Mouse (Mus musculus): ENCODE data around the gene 9130213A22Rik. TPM values are rescaled to one million over a fixed set of nuclear protein-coding genes. Genes with fewer than 3 reads are reported as not detected.
A peak's percentile ranks its signal among the peaks of the same experiment; 100 is the strongest.

The 9130213A22Rik gene
- polyA plus RNA-seq, 1 experiment from 2014 or later = 0.13 TPM

DNA sequence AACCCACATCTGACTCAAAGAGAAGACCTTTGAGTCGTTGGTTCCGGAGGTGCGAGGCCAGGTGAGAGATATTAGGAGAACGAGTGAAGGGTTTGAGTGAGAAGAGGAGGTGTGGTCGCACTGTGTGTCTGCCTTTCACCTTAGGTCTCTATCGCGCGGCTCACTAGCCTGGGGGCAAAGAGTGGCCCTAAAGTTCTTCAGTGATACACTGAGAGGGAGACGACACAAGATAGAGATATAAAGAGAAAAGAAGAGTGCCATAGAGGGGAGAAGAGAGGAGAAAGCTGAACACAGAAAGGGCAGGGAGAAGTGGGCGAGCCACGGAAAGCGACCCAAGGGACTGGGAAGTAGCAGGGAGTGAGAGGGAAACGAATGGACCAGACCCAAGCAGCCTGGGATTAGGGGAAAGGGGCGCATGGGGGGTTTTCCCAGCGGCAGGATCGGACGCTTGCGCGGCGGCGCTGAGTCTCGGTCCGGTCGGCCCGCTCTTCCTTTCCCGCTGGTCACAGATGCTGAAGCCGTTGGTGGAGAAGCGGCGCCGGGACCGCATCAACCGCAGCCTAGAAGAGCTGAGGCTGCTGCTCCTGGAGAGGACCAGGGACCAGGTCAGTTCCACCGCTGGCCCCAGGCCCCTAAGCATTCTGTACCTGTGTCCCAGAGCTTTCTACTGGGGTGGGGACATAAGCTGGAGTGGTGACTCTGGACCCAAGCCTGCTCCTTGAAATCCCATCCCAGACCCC lies 1.2 kb downstream of the 9130213A22Rik start:
- Histone ChIP-seq H3K4me1 (replicated peaks) (peaks cover 73% of the 10 kb centered on the region), H3K27ac (peak overlapping the region; percentile 40; the same call in 1 of the 2 replicates), H3K27me3 (ENCODE audit: insufficient read depth, poor library complexity, severe bottlenecking) (peaks cover 44% of the 10 kb centered on the region), H3K9me3 (no peaks in the 10 kb centered on the region), H3K36me3 (no peaks in the 10 kb centered on the region), H3K4me3 (peak overlapping the region; percentile 92)
- DNase-seq (ENCODE audit: low spot score) = peak; percentile 55
- WGBS = under 1% methylated on average over 33 of the region's 33 CpGs

DNA sequence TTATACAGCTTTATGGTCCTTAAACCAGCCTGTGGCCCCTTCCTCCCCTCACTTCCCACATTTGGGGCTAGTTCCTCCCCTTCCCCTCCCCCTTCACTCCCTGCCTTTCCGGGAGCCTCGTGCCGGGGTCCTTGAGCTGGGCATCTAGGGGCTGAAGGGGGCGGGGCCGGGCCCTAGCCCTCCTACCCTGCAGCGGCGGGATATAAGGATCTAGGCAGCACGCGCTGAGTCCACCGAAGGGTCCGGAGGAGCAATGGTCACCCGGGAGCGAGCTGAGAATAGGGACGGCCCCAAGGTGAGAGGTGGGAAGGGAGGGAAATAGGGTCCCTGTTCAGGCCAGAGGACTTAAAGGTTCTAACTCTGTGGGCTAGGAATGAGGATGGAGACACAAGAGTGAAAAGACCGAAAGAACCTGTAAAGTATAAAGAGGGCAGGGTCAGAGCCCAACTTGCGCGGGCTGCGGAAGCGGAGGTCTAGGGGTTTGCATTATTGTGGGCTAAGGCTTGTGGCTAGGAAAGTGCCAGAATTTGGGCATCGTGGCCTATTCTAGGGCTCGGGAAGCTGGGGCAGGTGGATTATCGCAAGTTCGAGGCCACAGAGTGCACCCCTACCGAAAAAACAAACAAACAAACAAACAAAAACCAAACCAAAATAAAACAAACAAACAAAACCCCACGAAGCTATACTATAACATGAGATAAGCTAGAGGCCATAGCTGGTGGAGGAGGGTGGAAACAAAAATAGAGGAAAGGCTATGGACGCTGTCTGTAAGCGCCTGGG lies 2.0 kb downstream of the 9130213A22Rik start, which contains the start of gene Hes7:
Gene Hes7, plus strand, starts transcription at position 184 of the 780 bp plus-strand sequence.
- 2% methylated on average over 27 of the region's 27 CpGs for WGBS
- H3K4me1 ChIP-seq (replicated peaks) = peaks cover 65% of the 10 kb centered on the region

DNA sequence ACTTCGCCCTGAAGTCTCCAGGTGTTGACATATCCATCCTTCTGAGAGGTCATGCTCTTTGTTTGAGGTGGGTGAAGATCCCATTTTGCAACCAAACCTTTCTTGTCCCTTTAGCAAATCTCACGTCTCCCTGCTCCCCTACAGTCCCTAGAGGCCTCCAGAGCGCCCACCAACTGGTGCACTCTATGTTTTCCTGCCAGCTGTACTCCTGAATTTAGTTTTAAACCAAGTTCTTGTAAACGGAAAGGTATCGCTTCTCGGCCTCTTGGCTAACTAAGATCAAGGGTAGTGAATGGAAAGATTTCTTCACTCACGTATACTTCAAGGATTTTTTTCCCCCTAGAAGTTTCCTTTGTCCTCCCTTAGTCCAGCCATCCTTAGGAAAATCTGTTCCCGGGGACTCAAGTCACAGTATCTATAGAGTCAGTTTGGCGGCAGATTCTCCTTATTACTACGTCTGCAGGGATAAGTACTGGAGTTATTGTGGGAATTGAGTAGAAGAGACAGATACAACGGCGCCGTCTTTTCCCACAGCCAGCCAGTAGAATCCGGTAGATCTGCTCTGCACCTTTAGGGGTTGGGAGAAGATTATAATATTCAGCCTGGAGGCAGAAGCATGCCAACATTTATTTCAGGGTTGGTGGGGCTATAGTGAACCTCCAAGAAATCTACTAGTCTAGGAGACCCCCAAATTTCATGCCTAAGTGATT lies 2.8 kb downstream of the 9130213A22Rik start:
- Histone ChIP-seq H3K36me3 (no peaks in the 10 kb centered on the region), H3K27me3 (ENCODE audit: insufficient read depth, poor library complexity, severe bottlenecking) (peaks cover 60% of the 10 kb centered on the region)

More for the DNA sequence above, 2.0 kb downstream of the 9130213A22Rik start, which contains the start of gene Hes7:
- peaks cover 52% of the 10 kb centered on the region for H3K27me3 ChIP-seq (ENCODE audit: insufficient read depth, poor library complexity, severe bottlenecking)
- no peaks in the 10 kb centered on the region for H3K9me3 ChIP-seq
- peak within 1 kb of the TSS; percentile 67; the same call in 1 of the 2 replicates for H3K27ac ChIP-seq
- peak within 1 kb of the TSS; percentile 92 for H3K4me3 ChIP-seq
- no peaks in the 10 kb centered on the region for H3K36me3 ChIP-seq
- DNase-seq (ENCODE audit: low spot score) = peak; percentile 67

GRCm38 (mm10) chr11:69118765-69119164 lies 3.6 kb downstream of the 9130213A22Rik start:
- peaks cover 63% of the 10 kb centered on the region for H3K4me1 ChIP-seq (replicated peaks)
- no peaks in the 10 kb centered on the region for H3K9me3 ChIP-seq

More for the DNA sequence above, 2.8 kb downstream of the 9130213A22Rik start:
- WGBS = 18% methylated on average over 14 of the region's 14 CpGs
- H3K4me3 ChIP-seq = peak overlapping the region; percentile 92
- no peak for DNase-seq (ENCODE audit: low spot score)
- H3K27ac ChIP-seq = 0 out of 2 replicates have a peak overlapping the region, but pooled peaks have one; percentile 67
- H3K4me1 ChIP-seq (replicated peaks) = peaks cover 63% of the 10 kb centered on the region
- no peaks in the 10 kb centered on the region for H3K9me3 ChIP-seq

DNA sequence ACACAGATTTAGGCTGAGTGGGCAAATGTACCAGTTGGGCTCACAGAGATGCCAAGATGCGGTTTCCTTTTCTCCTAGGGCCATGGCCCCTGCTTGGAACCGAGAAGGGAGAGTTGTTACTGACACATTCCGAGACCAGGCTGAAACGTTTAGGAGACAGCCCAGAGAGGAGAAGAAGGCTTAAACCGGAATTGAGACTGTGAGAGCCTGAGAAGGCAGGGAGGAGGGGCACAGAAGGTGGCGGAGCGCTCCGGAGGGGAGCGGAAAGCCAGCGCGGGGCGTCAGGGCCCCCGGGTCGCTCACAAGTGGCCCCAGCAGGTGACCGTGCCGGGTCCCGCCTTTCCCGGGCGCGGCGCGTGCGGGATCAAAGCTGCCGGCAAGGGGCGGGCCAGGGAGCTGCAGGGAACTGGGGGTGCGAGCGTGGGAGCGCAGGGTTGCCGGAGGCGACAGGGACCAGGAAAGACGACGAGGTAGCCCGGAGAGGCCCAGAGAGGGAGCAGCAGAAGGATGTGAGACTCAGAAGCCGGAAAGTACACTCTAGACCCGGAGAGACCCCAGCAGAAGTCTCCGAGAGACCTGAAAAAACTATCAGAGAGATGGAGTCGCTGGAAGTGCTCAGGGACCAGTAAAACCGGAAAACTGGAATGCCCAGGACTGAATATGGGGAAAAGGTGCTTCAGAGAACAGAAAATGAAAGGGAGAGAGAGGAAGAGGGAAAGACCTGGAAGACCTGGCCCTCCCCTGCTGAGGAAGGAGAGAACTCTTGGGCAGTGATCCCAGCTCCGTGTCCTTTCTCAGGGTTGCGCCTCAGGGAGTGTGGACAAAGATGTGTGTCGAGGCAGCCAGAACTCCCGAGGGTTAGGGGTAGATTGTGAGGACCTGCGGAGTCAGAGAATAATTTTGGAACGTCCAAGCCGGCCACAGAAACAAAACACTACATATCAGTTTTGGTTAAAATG lies 4.4 kb downstream of the 9130213A22Rik start:
- under 1% methylated on average over 45 of the region's 45 CpGs for WGBS
- no peaks in the 10 kb centered on the region for H3K9me3 ChIP-seq
- H3K27ac ChIP-seq = peak overlapping the region; percentile 82
- peak overlapping the region; percentile 92 for H3K4me3 ChIP-seq
- H3K4me1 ChIP-seq (replicated peaks) = peaks cover 61% of the 10 kb centered on the region
- H3K36me3 ChIP-seq = no peaks in the 10 kb centered on the region
- H3K27me3 ChIP-seq (ENCODE audit: insufficient read depth, poor library complexity, severe bottlenecking) = peaks cover 74% of the 10 kb centered on the region
- peak; percentile 71 for DNase-seq (ENCODE audit: low spot score)

More at GRCm38 (mm10) chr11:69118765-69119164, 3.6 kb downstream of the 9130213A22Rik start:
- Histone ChIP-seq H3K36me3 (no peaks in the 10 kb centered on the region), H3K27me3 (ENCODE audit: insufficient read depth, poor library complexity, severe bottlenecking) (peaks cover 68% of the 10 kb centered on the region), H3K4me3 (peak overlapping the region; percentile 92), H3K27ac (no peak overlapping the region)
- WGBS = 1% methylated on average over 15 of the region's 15 CpGs
- peak; percentile 83 for DNase-seq (ENCODE audit: low spot score)

- peaks cover 55% of the 10 kb centered on the region for H3K4me1 ChIP-seq (replicated peaks)
- no peak for DNase-seq (ENCODE audit: low spot score)
Measured at GRCm38 (mm10) chr11:69116843-69117242, 5.5 kb downstream of the 9130213A22Rik start.

DNA sequence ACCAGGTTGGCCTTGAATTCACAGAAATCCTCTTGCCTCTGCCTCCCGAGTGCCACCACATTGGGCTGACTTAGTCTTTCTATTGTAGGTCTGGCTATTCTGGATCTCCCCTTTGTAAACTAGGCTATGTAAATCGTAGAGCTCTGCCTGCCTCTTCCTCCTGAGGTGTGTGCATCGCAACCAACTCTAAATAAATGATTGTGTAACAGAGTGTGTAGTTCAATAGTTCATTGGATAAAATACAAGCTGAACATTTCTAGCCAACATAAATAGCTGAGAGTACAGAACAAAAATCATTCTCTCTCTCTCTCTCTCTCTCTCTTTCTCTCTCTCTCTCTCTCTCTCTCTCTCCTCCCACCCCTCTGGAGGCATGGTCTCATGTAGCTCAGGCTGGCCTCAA lies 7.8 kb downstream of the 9130213A22Rik start:
- H3K27me3 ChIP-seq (ENCODE audit: insufficient read depth, poor library complexity, severe bottlenecking) = peaks cover 65% of the 10 kb centered on the region

More at GRCm38 (mm10) chr11:69116843-69117242, 5.5 kb downstream of the 9130213A22Rik start:
- H3K27me3 ChIP-seq (ENCODE audit: insufficient read depth, poor library complexity, severe bottlenecking) = peaks cover 81% of the 10 kb centered on the region
- WGBS = 55% methylated on average over 5 of the region's 5 CpGs
- H3K36me3 ChIP-seq = no peaks in the 10 kb centered on the region
- no peak overlapping the region for H3K27ac ChIP-seq
- peak overlapping the region; percentile 92; the same call in 1 of the 2 replicates for H3K4me3 ChIP-seq
- no peaks in the 10 kb centered on the region for H3K9me3 ChIP-seq

GRCm38 (mm10) chr11:69114018-69114417 lies 8.4 kb downstream of the 9130213A22Rik start:
- WGBS = 78% methylated on average over 3 of the region's 3 CpGs
- Histone ChIP-seq H3K4me1 (replicated peaks) (peaks cover 42% of the 10 kb centered on the region), H3K27ac (no peak overlapping the region), H3K9me3 (no peaks in the 10 kb centered on the region), H3K4me3 (no peak overlapping the region), H3K36me3 (peaks cover 7% of the 10 kb centered on the region), H3K27me3 (ENCODE audit: insufficient read depth, poor library complexity, severe bottlenecking) (peaks cover 59% of the 10 kb centered on the region)
- no peak for DNase-seq (ENCODE audit: low spot score)

More for the DNA sequence above, 7.8 kb downstream of the 9130213A22Rik start:
- DNase-seq (ENCODE audit: low spot score) = no peak
- peaks cover under 1% of the 10 kb centered on the region; the same call in 1 of the 2 replicates for H3K36me3 ChIP-seq
- H3K4me1 ChIP-seq (replicated peaks) = peaks cover 43% of the 10 kb centered on the region
- no peak overlapping the region for H3K27ac ChIP-seq
- no peaks in the 10 kb centered on the region for H3K9me3 ChIP-seq
- 85% methylated on average over 3 of the region's 3 CpGs for WGBS
- H3K4me3 ChIP-seq = no peak overlapping the region

- Histone ChIP-seq H3K27ac (0 out of 2 replicates have a peak overlapping the region, but pooled peaks have one; percentile 50), H3K4me3 (peak overlapping the region; percentile 59), H3K9me3 (no peaks in the 10 kb centered on the region), H3K4me1 (replicated peaks) (peaks cover 23% of the 10 kb centered on the region), H3K36me3 (peaks cover 28% of the 10 kb centered on the region), H3K27me3 (ENCODE audit: insufficient read depth, poor library complexity, severe bottlenecking) (peaks cover 54% of the 10 kb centered on the region)
- 63% methylated on average over 4 of the region's 4 CpGs for WGBS
- DNase-seq (ENCODE audit: low spot score) = no peak
Measured at GRCm38 (mm10) chr11:69111865-69112264, 10.5 kb downstream of the 9130213A22Rik start.

DNA sequence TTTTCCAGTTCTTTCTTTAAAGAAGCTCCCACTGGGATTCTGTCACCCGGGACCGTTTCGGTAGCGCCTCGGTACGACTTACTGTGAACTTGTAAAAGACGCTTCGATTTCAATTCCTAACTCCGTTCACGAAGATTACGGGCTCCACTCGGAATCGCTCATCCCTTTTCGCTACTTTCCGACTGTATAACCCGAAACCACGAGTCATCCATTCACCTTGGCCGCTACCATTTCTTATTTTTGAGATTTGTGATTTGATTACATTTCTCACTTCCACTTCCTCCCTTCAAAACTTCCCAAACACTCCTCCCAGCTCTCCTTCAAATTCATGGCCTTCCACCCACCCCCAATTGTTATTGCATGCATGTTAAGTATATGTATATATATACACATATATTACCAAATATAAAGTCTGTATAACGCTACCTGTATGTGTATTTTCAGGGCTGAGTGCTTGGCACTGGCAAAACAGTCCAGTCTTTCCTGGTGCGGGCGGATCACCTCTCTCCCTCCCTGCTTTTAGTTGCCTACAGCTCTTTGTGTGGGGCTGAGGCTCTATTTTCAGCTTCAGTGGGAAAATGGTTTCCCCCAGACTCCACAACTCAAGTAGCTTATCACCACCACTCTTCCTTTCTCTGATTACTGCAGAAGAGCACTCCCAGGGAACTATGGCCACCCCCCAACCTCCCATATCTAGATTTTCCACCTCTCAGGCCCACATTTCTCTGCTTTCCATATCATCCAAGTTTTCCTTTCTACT lies 11.2 kb downstream of the 9130213A22Rik start:
- peaks cover 21% of the 10 kb centered on the region for H3K4me1 ChIP-seq (replicated peaks)
- H3K27ac ChIP-seq = peak overlapping the region; percentile 50; the same call in 1 of the 2 replicates
- 7% methylated on average over 21 of the region's 21 CpGs for WGBS
- no peaks in the 10 kb centered on the region for H3K9me3 ChIP-seq
- H3K36me3 ChIP-seq = peaks cover 34% of the 10 kb centered on the region
- peak overlapping the region; percentile 59 for H3K4me3 ChIP-seq
- no peak for DNase-seq (ENCODE audit: low spot score)
- peaks cover 47% of the 10 kb centered on the region for H3K27me3 ChIP-seq (ENCODE audit: insufficient read depth, poor library complexity, severe bottlenecking)

Data from hindbrain, embryonic 10.5 days (tissue).